ENCODE assay signal across 13 mouse cellular contexts in genomic region chr4:90799078-90799477, GRCm38 (mm10).
"Had no signal": no experiment of that assay in that cellular context is flagged by ENCODE, and none has a peak within 500 bp of the region (broad histone marks: within the 10 kb centered on the region; RNA-seq: fewer than 3 reads in every experiment).

No protein-coding gene starts in this region.

- H3K9ac ChIP-seq: limb, embryonic 15.5 days; liver, embryonic 12.5 days; lung, embryonic 14.5 days; midbrain, embryonic 12.5 days; neural tube, embryonic 15.5 days had no signal

- H3K27me3 ChIP-seq: limb, embryonic 15.5 days; liver, embryonic 12.5 days; midbrain, embryonic 12.5 days; neural tube, embryonic 15.5 days had no signal

- ATAC-seq: liver, embryonic 12.5 days had no signal

- DNase-seq: kidney, adult 8-10 months; kidney, postnatal 4 days; lung, embryonic 14.5 days; lung, postnatal 10 days; lung, postnatal 4 days; right cerebral cortex, adult 18-20 months; thymus, postnatal 4 days had no signal

- H3K9me3 ChIP-seq: limb, embryonic 15.5 days; liver, embryonic 12.5 days; midbrain, embryonic 12.5 days; neural tube, embryonic 15.5 days had no signal

- H3K36me3 ChIP-seq: limb, embryonic 15.5 days; liver, embryonic 12.5 days; midbrain, embryonic 12.5 days; neural tube, embryonic 15.5 days had no signal

- H3K27ac ChIP-seq: left cerebral cortex, adult 2 months; limb, embryonic 15.5 days; liver, embryonic 12.5 days; midbrain, embryonic 12.5 days; neural tube, embryonic 15.5 days; stomach, postnatal 0 days had no signal

- H3K4me2 ChIP-seq: limb, embryonic 15.5 days; liver, embryonic 12.5 days; lung, embryonic 14.5 days; midbrain, embryonic 12.5 days; neural tube, embryonic 15.5 days had no signal

- H3K4me1 ChIP-seq: limb, embryonic 15.5 days; liver, embryonic 12.5 days; midbrain, embryonic 12.5 days; neural tube, embryonic 15.5 days had no signal

- H3K4me3 ChIP-seq: left cerebral cortex, adult 2 months; limb, embryonic 15.5 days; liver, embryonic 12.5 days; midbrain, embryonic 12.5 days; neural tube, embryonic 15.5 days had no signal
